Mouse (Mus musculus) lung, adult 2 months (tissue): Measurements from ENCODE around the gene Rxrg. TPM values are rescaled to one million over a fixed set of nuclear protein-coding genes. Genes with fewer than 3 reads are reported as not detected.

Source experiments
- DNase-seq: peaks from one replicate; pipeline ENCODE4 v3.0.0; 2022
- H3K4me1 ChIP-seq: fragments of 200-500 bp; 2 replicates; pipeline ENCODE4 v1.6.1; 2011; ENCODE audit warnings: low read length; ENCODE audit not compliant: control insufficient read depth, insufficient read depth
- H3K4me3 ChIP-seq: fragments of 200-500 bp; replicated peaks from 2 replicates; pipeline ENCODE3; 2011; ENCODE audit warnings: low read depth, mild to moderate bottlenecking, control low read depth, low read length; ENCODE audit errors: extremely low read depth
- CTCF ChIP-seq: fragments of 200-500 bp; IDR thresholded peaks from 2 replicates; pipeline ENCODE4 v1.5.1; 2011; ENCODE audit warnings: mild to moderate bottlenecking, low read length, control low read depth; ENCODE audit not compliant: insufficient read depth
- POLR2A ChIP-seq: fragments of 200-500 bp; IDR thresholded peaks from 2 replicates; pipeline ENCODE4 v1.6.1; 2011; ENCODE audit warnings: low read depth, mild to moderate bottlenecking, control low read depth, low read length, borderline replicate concordance; ENCODE audit errors: extremely low read depth
- WGBS: fragments of 180-500 bp; shearing (Covaris S2); methylation state at CpG from one replicate; pipeline ENCODE4 v1.1.7; 2018; 5-methylcytosine and 5-hydroxymethylcytosine counted together
- polyA plus RNA-seq: library from polyadenylated mRNA; depleted of rRNA; stranded (reverse); fragments of >200 nt; gene quantifications from 2 replicates; pipeline ENCODE4 v1.2.3, GENCODE M21; 2012

Gene Rxrg
- polyA plus RNA-seq, 1 experiment: 4.0 TPM

- no peak for DNase-seq
- 39% methylated on average over 8 of the region's 8 CpGs for WGBS
- H3K4me1 ChIP-seq: no peaks in the 10 kb centered on the region
- no peak for TF ChIP-seq POLR2A
- no peak overlapping the region for H3K4me3 ChIP-seq
These were observed 6.0 kb upstream of the Rxrg start for GRCm38 (mm10) chr1:167592175-167592574.

- TF ChIP-seq CTCF (no peak), POLR2A (no peak)
- Histone ChIP-seq H3K4me1 (no peaks in the 10 kb centered on the region), H3K4me3 (no peak overlapping the region)
- 26% methylated on average over 7 of the region's 7 CpGs for WGBS
- no peak for DNase-seq
These were observed 1.1 kb downstream of the Rxrg start for GRCm38 (mm10) chr1:167599211-167599735.

- no peak for TF ChIP-seq CTCF
- TF ChIP-seq POLR2A: no peak
- no peaks in the 10 kb centered on the region for H3K4me1 ChIP-seq
- no peak for DNase-seq
- no peak overlapping the region for H3K4me3 ChIP-seq
- 35% methylated on average over 9 of the region's 9 CpGs for WGBS
These were observed 10.1 kb downstream of the Rxrg start for GRCm38 (mm10) chr1:167608201-167608741.

- no peak for DNase-seq
- no peak for TF ChIP-seq CTCF
- no peaks in the 10 kb centered on the region for H3K4me1 ChIP-seq
- H3K4me3 ChIP-seq: no peak overlapping the region
- WGBS: 78% methylated on average over 14 of the region's 14 CpGs
These were observed 18.9 kb downstream of the Rxrg start for GRCm38 (mm10) chr1:167617131-167617530.

- 54% methylated on average over 18 of the region's 18 CpGs for WGBS
These were observed 19.9 kb downstream of the Rxrg start for GRCm38 (mm10) chr1:167617995-167618489.

GRCm38 (mm10) chr1:167620206-167620795 is 22.1 kb downstream of the Rxrg start:
- WGBS: 55% methylated on average over 15 of the region's 15 CpGs
- DNase-seq: no peak
- H3K4me3 ChIP-seq: no peak overlapping the region
- TF ChIP-seq POLR2A: no peak
- TF ChIP-seq CTCF: no peak
- no peaks in the 10 kb centered on the region for H3K4me1 ChIP-seq

More at GRCm38 (mm10) chr1:167617995-167618489, 19.9 kb downstream of the Rxrg start:
- DNase-seq: no peak
- peak overlapping the region; percentile 12 for H3K4me3 ChIP-seq
- no peak for TF ChIP-seq CTCF
- no peak for TF ChIP-seq POLR2A
- no peaks in the 10 kb centered on the region for H3K4me1 ChIP-seq

GRCm38 (mm10) chr1:167625098-167625497 is 26.9 kb downstream of the Rxrg start:
- Histone ChIP-seq H3K4me3 (no peak overlapping the region), H3K4me1 (no peaks in the 10 kb centered on the region)
- no peak for DNase-seq
- WGBS: 62% methylated on average over 3 of the region's 3 CpGs
- TF ChIP-seq POLR2A (no peak), CTCF (no peak)

- no peaks in the 10 kb centered on the region for H3K4me1 ChIP-seq
- no peak for DNase-seq
- WGBS: 68% methylated on average over 6 of the region's 6 CpGs
- TF ChIP-seq POLR2A (no peak), CTCF (no peak)
- H3K4me3 ChIP-seq: no peak overlapping the region
These were observed 33.6 kb downstream of the Rxrg start for GRCm38 (mm10) chr1:167631765-167632164.

GRCm38 (mm10) chr1:167635702-167636101 is 37.5 kb downstream of the Rxrg start:
- WGBS: 59% methylated on average over 12 of the region's 12 CpGs
- Histone ChIP-seq H3K4me3 (no peak overlapping the region), H3K4me1 (no peaks in the 10 kb centered on the region)
- TF ChIP-seq CTCF (no peak), POLR2A (no peak)
- no peak for DNase-seq

- DNase-seq: peak; percentile 48
- H3K4me3 ChIP-seq: no peak overlapping the region
- H3K4me1 ChIP-seq: no peaks in the 10 kb centered on the region
- TF ChIP-seq POLR2A (no peak), CTCF (peak; percentile 91)
- WGBS: 7% methylated on average over 3 of the region's 3 CpGs
These were observed 38.8 kb downstream of the Rxrg start for GRCm38 (mm10) chr1:167636948-167637347.

GRCm38 (mm10) chr1:167638053-167638452 is 39.9 kb downstream of the Rxrg start:
- H3K4me3 ChIP-seq: no peak overlapping the region
- H3K4me1 ChIP-seq: no peaks in the 10 kb centered on the region
- peak; percentile 15 for DNase-seq
- 35% methylated on average over 13 of the region's 13 CpGs for WGBS
- TF ChIP-seq POLR2A (no peak), CTCF (peak; percentile 41)
